Mouse (Mus musculus) cortical plate, adult 2 months (tissue): ENCODE data around the gene Dph1.
A peak's percentile ranks its signal among the peaks of the same experiment; 100 is the strongest.

ENCODE experiments used
- CTCF ChIP-seq: fragments of 200-500 bp; IDR thresholded peaks from 2 replicates; pipeline ENCODE4 v1.5.1; 2011; ENCODE audit warnings: mild to moderate bottlenecking, control low read depth, low read length; ENCODE audit not compliant: insufficient read depth; ENCODE audit errors: extremely low read depth
- POLR2A ChIP-seq: fragments of 200-500 bp; IDR thresholded peaks from 2 replicates; pipeline ENCODE4 v1.6.1; 2011; ENCODE audit warnings: mild to moderate bottlenecking, low read length, control low read depth; ENCODE audit not compliant: insufficient read depth; ENCODE audit errors: extremely low read depth

- peak; percentile 56 for TF ChIP-seq CTCF
- TF ChIP-seq POLR2A, result no peak
Observed at GRCm38 (mm10) chr11:75132278-75132677, 58.8 kb downstream of the Dph1 start.
